Mouse (Mus musculus) hindbrain, embryonic 15.5 days (tissue): Measurements from ENCODE around the gene Arl3. TPM values are rescaled to one million over a fixed set of nuclear protein-coding genes. Genes with fewer than 3 reads are reported as not detected.
A peak's percentile ranks its signal among the peaks of the same experiment; 100 is the strongest.

Experiments
- ATAC-seq: fragments of 200-750 bp; cut with Nextera tagmentation; 2 replicates; pipeline ENCODE4 v1.8.0; 2017; ENCODE audit warnings: low read depth, moderate number of reproducible peaks, moderate TSS enrichment; ENCODE audit not compliant: low FRiP score
- H3K27ac ChIP-seq: fragments of 300-500 bp; sonication (generic); replicated peaks from 2 replicates; pipeline ENCODE4 v1.5.1; 2015; ENCODE audit warnings: mild to moderate bottlenecking, inconsistent platforms
- H3K27me3 ChIP-seq: fragments of 300-500 bp; sonication (generic); 2 replicates; pipeline ENCODE4 v1.6.1; 2015; ENCODE audit warnings: control low read depth, inconsistent platforms
- H3K36me3 ChIP-seq: fragments of 300-500 bp; sonication (generic); 2 replicates; pipeline ENCODE4 v1.6.1; 2015; ENCODE audit warnings: control low read depth, inconsistent platforms
- H3K4me1 ChIP-seq: fragments of 300-500 bp; sonication (generic); replicated peaks from 2 replicates; pipeline ENCODE4 v1.6.1; 2015; ENCODE audit warnings: control low read depth, inconsistent platforms
- H3K4me2 ChIP-seq: fragments of 300-500 bp; sonication (generic); 2 replicates; pipeline ENCODE4 v1.6.1; 2015; ENCODE audit warnings: moderate library complexity, mild to moderate bottlenecking, inconsistent platforms
- H3K4me3 ChIP-seq: fragments of 300-500 bp; sonication (generic); 2 replicates; pipeline ENCODE4 v1.5.1; 2015; ENCODE audit warnings: mild to moderate bottlenecking, inconsistent platforms
- H3K9ac ChIP-seq: fragments of 300-500 bp; sonication (generic); 2 replicates; pipeline ENCODE4 v1.6.1; 2015; ENCODE audit warnings: inconsistent platforms
- H3K9me3 ChIP-seq: fragments of 300-500 bp; sonication (generic); 2 replicates; pipeline ENCODE4 v1.6.1; 2016; ENCODE audit warnings: control low read depth, inconsistent platforms
- WGBS: fragments of 180-500 bp; shearing (Covaris S2); methylation state at CpG from one replicate; pipeline ENCODE4 v1.1.7; 2015; 5-methylcytosine and 5-hydroxymethylcytosine counted together
- polyA plus RNA-seq: library from polyadenylated mRNA; unstranded; fragments of >200 nt; fragmentation: Nextera tagmentation; extraction: Ambion mirVana; gene quantifications from 2 replicates; pipeline ENCODE4 v1.2.1, GENCODE M21; 2015

Gene Arl3
- polyA plus RNA-seq, 1 experiment from 2014 or later = 208 TPM

DNA sequence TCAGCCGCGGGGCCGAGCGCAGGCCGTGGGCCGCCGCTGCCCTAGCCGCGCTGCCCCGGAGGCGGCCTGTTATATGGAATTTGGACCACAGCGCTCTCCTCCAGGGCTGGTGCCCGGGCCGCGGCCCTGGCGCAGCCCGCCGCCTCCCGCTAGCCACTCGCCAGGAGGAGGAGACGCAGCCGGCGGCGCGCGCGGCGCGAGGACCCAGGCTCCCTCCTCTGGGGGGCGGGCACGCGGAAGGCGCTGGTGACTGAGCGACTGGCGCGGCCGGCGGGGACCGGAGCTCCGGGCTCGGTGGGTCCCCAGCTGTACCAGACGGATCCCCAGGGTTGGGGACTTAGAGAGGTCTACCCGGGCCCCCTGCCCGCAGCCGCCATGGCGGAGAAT is 70.9 kb downstream of the Arl3 start:
- Histone ChIP-seq H3K36me3 (0 out of 2 replicates have a peak, but pooled peaks cover 5% of the 10 kb centered on the region), H3K4me2 (peak overlapping the region; percentile 90), H3K27ac (peak overlapping the region; percentile 100), H3K9ac (peak overlapping the region; percentile 98), H3K27me3 (no peaks in the 10 kb centered on the region), H3K4me1 (peaks cover 37% of the 10 kb centered on the region), H3K4me3 (peak overlapping the region; percentile 88), H3K9me3 (no peaks in the 10 kb centered on the region)
- under 1% methylated on average over 43 of the region's 46 CpGs for WGBS
- ATAC-seq = no peak

DNA sequence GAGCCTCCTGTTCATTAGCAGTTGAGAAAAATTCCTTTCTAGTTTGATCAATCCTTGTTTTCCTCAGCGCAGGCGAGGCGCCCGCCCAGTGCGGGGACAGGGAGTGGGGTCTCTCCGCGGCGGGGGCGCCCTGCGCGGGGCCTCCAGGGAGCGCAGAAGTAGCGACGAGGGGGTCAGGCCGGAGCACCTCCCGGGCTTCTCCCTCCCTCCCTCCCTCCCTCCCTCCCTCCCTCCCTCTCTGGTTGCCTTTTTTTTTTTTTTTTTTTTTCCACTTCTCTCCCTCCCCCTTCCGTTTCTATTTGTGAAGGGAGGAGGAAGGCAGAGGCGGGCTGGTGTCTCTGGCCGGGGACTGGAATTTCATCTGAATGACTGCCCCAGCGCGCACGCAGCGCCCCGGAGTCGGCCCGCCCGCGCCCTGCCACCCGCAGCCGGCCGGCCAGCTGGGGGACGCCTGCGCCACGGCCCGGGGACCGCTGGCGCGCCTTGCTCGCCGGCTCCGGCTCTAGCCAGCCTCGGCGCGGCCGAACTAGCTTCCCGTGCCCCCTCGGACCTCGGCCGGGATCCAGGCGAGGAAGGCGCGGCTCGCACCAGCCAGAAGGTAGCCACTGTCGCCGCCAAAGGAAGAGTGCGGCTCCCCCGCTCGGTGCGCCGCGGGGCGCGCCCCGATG is 71.5 kb downstream of the Arl3 start, which contains the start of gene Trim8:
Trim8 (plus strand) TSS at position 302 of the 668 bp plus-strand sequence.
- H3K4me2 ChIP-seq = peak within 1 kb of the TSS; percentile 90
- no peaks in the 10 kb centered on the region for H3K27me3 ChIP-seq
- peak within 1 kb of the TSS; percentile 100 for H3K27ac ChIP-seq
- peak within 1 kb of the TSS; percentile 88 for H3K4me3 ChIP-seq
- H3K9ac ChIP-seq = peak within 1 kb of the TSS; percentile 98
- peak; percentile 36 for ATAC-seq
- H3K9me3 ChIP-seq = no peaks in the 10 kb centered on the region
- WGBS = under 1% methylated on average over 55 of the region's 64 CpGs
- H3K4me1 ChIP-seq = peaks cover 31% of the 10 kb centered on the region
- 0 out of 2 replicates have a peak, but pooled peaks cover 5% of the 10 kb centered on the region for H3K36me3 ChIP-seq

DNA sequence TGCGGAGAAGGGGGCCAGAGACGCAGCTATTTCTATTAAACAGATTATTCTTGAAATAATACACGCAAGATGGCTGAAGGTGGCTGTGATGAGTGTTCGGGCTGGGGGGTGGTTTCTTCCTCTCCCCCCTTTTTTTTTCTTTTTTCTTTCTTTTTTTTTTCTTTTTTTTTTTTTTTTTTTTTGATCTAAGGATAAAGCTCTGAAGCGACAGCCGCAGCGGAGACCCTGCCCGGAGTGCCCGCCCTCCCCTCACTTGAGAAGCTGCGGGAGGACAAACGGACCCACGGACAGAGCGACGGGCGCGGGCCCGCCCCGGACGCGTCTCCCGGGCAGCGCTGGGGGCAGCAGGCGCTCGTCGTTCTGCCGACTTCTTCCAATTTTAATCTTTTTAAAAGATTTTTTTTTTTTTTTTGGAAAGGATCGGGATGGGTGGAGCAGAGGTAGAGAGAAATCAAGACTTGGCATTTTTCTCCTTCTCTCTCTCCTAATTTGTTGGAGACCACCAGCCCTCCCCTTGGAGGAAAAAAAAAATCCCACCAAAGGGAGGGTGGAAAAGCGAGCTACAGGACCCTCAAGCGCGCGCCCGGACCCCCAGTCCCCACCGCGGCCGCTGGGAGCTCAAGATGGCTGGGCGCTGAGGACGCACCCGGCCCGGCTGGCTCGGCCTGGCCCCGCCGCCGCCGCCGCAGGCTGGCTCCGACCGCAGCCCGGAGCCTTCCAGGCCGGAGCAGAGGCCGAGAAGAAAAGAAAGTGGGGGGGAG is 72.2 kb downstream of the Arl3 start:
- Histone ChIP-seq H3K9me3 (no peaks in the 10 kb centered on the region), H3K27me3 (no peaks in the 10 kb centered on the region), H3K9ac (peak overlapping the region; percentile 98), H3K4me3 (peak overlapping the region; percentile 88), H3K36me3 (0 out of 2 replicates have a peak, but pooled peaks cover 4% of the 10 kb centered on the region), H3K27ac (peak overlapping the region; percentile 100), H3K4me2 (peak overlapping the region; percentile 90), H3K4me1 (peaks cover 24% of the 10 kb centered on the region)
- ATAC-seq = peak; percentile 14
- under 1% methylated on average over 37 of the region's 50 CpGs for WGBS

DNA sequence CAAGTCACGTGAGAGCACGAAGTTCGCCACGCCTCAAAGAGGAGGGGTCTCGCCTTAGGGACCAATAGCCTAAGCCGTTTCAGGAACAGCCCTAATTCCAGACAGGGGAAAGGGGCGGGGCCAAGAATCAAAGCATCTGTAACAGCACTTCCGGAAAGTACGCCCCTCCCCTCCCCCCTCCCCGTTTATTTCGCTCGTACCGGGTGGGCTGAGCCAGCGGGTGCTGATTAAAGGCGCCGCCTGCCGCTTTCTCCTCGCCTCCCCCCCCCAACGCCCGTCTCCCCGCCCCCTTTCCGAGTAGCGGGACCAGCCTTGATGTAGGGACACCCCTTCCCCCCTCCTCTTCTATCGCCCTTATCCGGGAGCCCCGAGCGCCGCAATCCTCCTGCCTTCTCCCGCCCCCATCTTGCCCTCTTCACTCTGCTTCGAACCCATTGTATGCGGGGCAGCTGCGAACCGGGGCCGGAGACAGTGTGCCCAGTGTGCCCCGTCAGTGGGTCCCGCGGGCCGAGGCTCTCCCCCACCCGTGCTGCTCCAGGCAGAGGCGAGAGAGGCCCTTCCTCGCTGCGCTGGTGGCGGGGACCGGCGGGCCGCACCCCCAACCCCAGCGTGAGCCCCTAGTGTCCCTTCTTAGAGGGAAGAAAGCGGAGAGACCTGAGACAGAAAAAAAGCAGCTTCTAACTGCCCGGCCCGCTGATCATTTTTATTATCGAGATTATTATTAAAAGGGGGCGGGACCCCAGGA is 73.0 kb downstream of the Arl3 start:
- Histone ChIP-seq H3K4me2 (peak overlapping the region; percentile 90), H3K4me1 (peaks cover 16% of the 10 kb centered on the region), H3K9me3 (no peaks in the 10 kb centered on the region), H3K27ac (peak overlapping the region; percentile 100), H3K36me3 (no peaks in the 10 kb centered on the region), H3K9ac (peak overlapping the region; percentile 98), H3K27me3 (no peaks in the 10 kb centered on the region), H3K4me3 (peak overlapping the region; percentile 88)
- under 1% methylated on average over 44 of the region's 52 CpGs for WGBS
- ATAC-seq = peak; percentile 91

DNA sequence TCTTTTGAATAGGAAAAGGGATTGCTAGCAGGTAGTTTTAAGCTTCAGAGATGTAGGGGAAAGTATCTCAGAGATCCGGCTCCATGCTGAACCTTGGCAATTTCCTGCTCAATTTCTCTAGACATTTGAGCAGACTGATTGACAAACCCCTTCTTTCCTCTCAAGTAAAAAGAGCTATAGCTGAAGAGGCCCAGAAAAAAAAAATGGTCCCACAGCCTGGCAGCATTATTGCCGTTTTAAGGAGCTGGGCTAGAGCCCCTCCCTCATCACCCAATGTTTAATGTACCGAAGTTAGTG is 73.5 kb downstream of the Arl3 start:
- Histone ChIP-seq H3K4me2 (peak overlapping the region; percentile 50), H3K36me3 (no peaks in the 10 kb centered on the region), H3K27me3 (no peaks in the 10 kb centered on the region), H3K4me1 (peaks cover 11% of the 10 kb centered on the region), H3K9me3 (no peaks in the 10 kb centered on the region), H3K27ac (peak overlapping the region; percentile 100), H3K9ac (no peak overlapping the region), H3K4me3 (peak overlapping the region; percentile 88)
- no peak for ATAC-seq
- WGBS = 2% methylated on average over 3 of the region's 3 CpGs

DNA sequence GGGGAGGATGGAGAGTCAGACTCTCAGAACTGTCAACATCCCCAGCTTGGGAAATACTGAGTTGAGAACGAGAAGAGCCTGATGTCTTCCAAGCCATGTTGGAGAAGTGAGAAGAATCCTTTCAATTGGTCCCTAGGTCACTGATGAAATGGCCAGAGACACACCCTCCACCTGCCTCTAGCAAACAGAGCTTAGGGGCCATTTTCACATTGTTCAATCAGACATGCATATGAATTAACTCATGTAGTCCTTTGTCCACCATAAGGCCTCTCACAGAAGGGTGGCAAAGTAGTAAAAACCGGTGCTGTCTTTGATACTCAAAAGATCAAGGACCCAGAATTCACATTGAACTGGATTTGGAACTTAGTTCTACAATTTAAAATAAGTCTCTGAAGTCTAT is 75.8 kb downstream of the Arl3 start:
- no peak overlapping the region for H3K4me3 ChIP-seq
- H3K4me1 ChIP-seq = peaks cover 3% of the 10 kb centered on the region; the same call in 1 of the 2 replicates
- H3K36me3 ChIP-seq = no peaks in the 10 kb centered on the region
- ATAC-seq = no peak
- WGBS = 65% methylated on average over 2 of the region's 2 CpGs
- H3K27ac ChIP-seq = no peak overlapping the region
- H3K4me2 ChIP-seq = no peak overlapping the region
- H3K27me3 ChIP-seq = no peaks in the 10 kb centered on the region
- H3K9me3 ChIP-seq = no peaks in the 10 kb centered on the region
- H3K9ac ChIP-seq = no peak overlapping the region

DNA sequence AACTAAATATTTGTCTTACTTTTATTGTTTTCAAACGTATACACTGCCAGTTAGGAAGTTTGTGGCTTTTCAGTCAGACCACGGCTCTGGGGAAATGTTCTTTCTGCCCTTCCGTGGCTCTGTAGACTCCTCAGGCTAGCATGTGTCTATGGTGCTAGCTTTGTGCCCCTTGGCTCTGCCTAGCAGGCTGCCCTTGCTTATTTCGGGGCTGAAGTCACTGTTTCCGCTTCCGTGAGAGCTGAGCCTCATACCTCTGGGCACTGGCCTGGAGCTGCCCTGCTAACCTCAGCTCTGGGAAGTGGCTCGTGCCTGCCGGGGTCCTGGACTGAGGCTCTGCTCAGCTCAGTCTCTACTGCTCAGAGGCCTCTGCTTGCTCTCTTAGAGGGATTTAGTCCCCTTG is 77.9 kb downstream of the Arl3 start:
- no peak for ATAC-seq
- Histone ChIP-seq H3K9me3 (no peaks in the 10 kb centered on the region), H3K9ac (no peak overlapping the region), H3K4me3 (no peak overlapping the region), H3K27ac (no peak overlapping the region), H3K27me3 (no peaks in the 10 kb centered on the region), H3K36me3 (no peaks in the 10 kb centered on the region), H3K4me2 (no peak overlapping the region), H3K4me1 (peaks cover 8% of the 10 kb centered on the region; the same call in 1 of the 2 replicates)
- WGBS = 83% methylated on average over 8 of the region's 8 CpGs

DNA sequence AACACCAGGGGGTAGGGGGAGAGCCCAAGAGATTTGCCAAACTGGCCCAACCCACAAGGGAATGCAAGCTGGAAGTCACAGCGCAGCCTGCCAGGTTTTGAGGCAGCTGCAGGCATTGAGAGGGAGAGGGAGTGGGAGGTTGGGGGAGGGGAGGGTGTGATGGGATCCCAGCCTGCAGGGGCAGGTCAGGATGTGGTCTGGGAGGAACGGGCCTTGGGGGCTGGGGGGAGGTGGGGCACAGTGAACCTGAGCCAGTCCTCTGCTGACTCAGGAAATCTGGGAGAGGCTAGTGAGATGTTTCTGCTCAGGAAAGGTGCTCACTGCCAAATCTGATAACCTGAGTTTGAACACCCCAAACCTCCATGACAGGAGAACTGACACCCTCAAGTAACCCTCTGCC is 82.4 kb downstream of the Arl3 start:
- Histone ChIP-seq H3K27me3 (no peaks in the 10 kb centered on the region), H3K4me2 (no peak overlapping the region), H3K4me3 (no peak overlapping the region), H3K36me3 (0 out of 2 replicates have a peak, but pooled peaks cover 8% of the 10 kb centered on the region), H3K9me3 (no peaks in the 10 kb centered on the region), H3K27ac (no peak overlapping the region), H3K4me1 (0 out of 2 replicates have a peak, but pooled peaks cover 5% of the 10 kb centered on the region), H3K9ac (no peak overlapping the region)
- peak; percentile 38; the same call in 1 of the 2 replicates for ATAC-seq
- WGBS = 3% methylated on average over 2 of the region's 2 CpGs

DNA sequence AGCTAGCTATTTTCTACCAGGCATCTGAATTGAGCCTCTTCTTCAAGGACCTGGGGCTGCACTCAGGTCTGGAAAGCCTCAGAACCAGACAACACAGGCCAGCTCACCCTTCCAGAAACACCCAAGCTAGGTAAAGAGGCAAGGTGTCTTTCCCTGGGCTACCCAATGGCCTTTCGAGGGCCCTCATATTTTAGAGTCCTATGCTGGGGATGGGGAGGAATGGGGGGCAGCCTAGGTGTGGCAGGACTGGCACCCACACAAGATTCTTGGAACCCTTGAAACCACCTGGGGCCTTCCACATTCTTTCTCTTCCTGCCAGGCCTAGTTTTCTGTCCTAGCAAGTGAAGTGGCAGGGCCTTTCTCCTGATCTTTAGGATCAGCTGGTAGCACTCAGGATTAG is 83.5 kb downstream of the Arl3 start:
- no peak overlapping the region for H3K27ac ChIP-seq
- peaks cover 10% of the 10 kb centered on the region for H3K4me1 ChIP-seq
- 86% methylated on average over 1 of the region's 1 CpGs for WGBS
- no peak overlapping the region for H3K9ac ChIP-seq
- no peak overlapping the region for H3K4me3 ChIP-seq
- 0 out of 2 replicates have a peak, but pooled peaks cover 8% of the 10 kb centered on the region for H3K36me3 ChIP-seq
- no peaks in the 10 kb centered on the region for H3K9me3 ChIP-seq
- no peak for ATAC-seq
- no peak overlapping the region for H3K4me2 ChIP-seq
- H3K27me3 ChIP-seq = no peaks in the 10 kb centered on the region

DNA sequence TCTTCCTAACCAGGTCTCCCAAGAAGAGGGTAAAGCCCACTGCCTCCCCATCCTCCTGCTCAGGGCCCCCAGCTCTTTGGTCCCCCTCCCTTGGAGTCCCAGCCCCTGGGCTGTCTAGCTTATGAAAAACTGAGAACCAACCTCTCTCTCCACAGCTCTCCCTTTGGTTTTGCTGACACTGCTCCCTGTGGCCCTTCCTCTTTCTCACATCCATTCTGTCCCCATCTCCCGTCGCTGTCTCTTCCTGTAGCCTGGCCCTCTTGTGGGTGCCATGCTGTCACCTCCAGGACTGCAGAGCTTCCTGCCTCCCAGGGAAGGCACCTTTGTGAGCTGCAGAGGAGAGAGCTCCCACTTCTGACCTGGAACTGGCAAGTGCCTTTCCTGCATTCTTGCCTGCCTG is 86.3 kb downstream of the Arl3 start:
- 79% methylated on average over 2 of the region's 2 CpGs for WGBS

DNA sequence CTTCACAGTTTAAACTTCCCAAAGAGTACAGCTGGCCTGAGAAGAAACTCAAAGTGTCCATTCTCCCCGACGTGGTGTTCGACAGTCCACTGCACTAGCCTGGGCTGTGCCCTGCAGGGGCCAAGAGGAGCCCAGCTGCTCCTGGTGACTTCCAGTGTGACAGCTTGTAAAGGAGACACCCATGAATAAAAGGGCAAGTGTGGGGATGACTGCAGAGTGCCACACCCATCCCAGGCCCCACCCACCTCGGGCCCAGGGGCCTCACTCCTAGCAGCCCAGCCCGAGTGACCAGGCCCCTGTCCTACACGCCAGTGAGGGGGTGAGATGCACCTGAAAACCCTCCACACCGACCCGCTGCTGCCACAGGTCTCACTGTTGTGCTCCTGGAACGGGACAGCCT is 87.2 kb downstream of the Arl3 start:
- no peak for ATAC-seq
- 82% methylated on average over 9 of the region's 9 CpGs for WGBS
- no peaks in the 10 kb centered on the region for H3K27me3 ChIP-seq

More for the DNA sequence above, 86.3 kb downstream of the Arl3 start:
- no peaks in the 10 kb centered on the region for H3K9me3 ChIP-seq
- H3K27ac ChIP-seq = no peak overlapping the region
- no peak for ATAC-seq
- no peak overlapping the region for H3K4me2 ChIP-seq
- no peak overlapping the region for H3K9ac ChIP-seq
- H3K36me3 ChIP-seq = 0 out of 2 replicates have a peak, but pooled peaks cover 8% of the 10 kb centered on the region
- H3K27me3 ChIP-seq = no peaks in the 10 kb centered on the region
- no peak overlapping the region for H3K4me3 ChIP-seq
- H3K4me1 ChIP-seq = peaks cover 37% of the 10 kb centered on the region

More for the DNA sequence above, 87.2 kb downstream of the Arl3 start:
- Histone ChIP-seq H3K27ac (no peak overlapping the region), H3K9me3 (no peaks in the 10 kb centered on the region), H3K36me3 (0 out of 2 replicates have a peak, but pooled peaks cover 8% of the 10 kb centered on the region), H3K4me1 (peaks cover 45% of the 10 kb centered on the region), H3K4me2 (no peak overlapping the region), H3K4me3 (no peak overlapping the region), H3K9ac (no peak overlapping the region)
